Mouse (Mus musculus) left cerebral cortex, postnatal 10 days (tissue): ENCODE measurements around the gene Clstn1. TPM values are rescaled to one million over a fixed set of nuclear protein-coding genes. Genes with fewer than 3 reads are reported as not detected.

Experiments
- DNase-seq, 2 experiments: peaks; one replicate each; pipeline ENCODE4 v3.0.0; 2021 to 2022; ENCODE audit warnings: low spot score in 2 of 2, mixed read lengths in 1 of 2; ENCODE audit errors: extremely low spot score in 1 of 2
- intact Hi-C: fragments of 180-260 bp; cut with DNase I; formaldehyde crosslinking; loops from one replicate; pipeline ENCODE4 v1.15.1; 2025
- total RNA-seq, 2 experiments: library from RNA; stranded (reverse); gene quantifications; 2 replicates each; pipeline ENCODE4 v1.2.3; 2021

Gene Clstn1
- 100 to 1,000 TPM; 909 to 940 TPM for total RNA-seq

DNA sequence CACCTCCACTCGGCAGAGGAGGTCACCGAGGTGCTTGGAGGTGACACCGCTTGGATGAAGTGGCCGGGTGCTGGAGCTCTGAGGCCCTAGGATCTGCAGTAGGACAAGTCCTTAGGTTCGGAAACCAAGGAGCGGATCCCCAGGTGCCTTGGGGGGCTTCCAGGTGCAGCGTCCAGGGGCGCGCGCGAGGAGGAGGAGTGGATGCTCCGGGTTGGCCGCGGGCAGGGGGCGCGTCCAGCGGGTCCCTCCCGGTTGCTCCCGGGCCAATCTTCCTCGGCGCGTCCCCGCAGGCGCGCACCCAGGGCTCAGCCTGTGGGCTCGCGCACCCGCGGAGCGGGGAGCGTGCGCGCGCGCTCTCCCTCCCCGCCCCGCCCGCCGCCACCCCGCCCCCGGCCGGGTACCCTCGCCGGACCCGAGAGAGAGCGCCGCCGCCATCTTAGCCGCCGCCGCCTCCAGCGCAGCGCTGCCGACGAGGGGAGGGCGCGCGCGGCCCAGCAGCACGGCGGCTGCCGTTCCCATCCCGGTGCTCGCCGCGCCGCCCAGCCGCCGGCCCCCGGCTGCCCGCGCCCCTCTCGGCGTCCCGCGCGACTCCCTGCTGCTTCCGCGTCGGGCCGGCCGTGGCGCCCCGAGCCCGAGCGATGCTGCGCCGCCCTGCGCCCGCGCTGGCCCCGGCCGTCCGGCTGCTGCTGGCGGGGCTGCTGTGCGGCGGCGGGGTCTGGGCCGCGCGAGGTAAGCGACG lies at the start of gene Clstn1:
Gene Clstn1 (plus strand): TSS at position 425 of the 739 bp plus-strand sequence.
- DNase-seq: peak; percentile 42 to 87
- intact Hi-C loops: no loop called here

DNA sequence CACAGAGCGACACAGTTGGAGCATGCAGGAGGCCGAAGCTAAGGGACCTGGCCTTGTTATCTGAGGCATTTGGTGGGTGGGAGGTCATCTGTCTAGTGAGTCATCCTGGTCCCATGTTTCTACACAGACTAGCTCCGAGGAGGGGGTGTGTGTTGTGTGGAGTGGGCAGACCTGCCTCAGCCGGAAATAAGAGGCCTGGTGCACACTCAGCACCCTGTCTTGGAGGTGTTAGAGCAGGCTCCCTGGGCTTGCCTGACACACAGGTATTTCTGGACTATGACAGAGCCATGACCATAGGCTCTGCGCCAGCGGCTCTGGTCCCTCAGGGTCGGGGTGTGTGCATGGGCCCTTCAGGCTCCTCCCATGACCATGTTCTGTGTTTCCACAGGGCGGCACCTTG lies 46.8 kb upstream of the Clstn1 start:
- intact Hi-C loops: no loop called here
- DNase-seq: no peak

DNA sequence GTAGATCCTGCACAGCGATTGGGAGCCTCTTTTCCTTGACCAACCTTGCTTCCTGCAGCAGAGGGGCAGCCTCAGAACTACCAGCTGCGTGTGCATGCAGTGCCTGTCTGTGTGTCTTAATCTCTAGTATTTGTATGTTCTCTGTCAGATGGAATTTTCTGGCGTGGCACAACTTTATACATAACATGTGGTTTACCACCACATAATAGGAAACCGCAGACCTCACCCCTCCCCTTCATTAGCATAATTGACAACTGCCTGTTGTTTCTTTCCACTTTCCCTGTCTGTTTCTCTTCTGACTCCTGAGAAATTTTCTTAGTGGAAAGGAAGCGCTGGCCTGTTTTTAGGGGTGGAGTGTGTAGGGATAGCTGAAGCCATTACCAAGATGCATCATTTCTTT lies 44.3 kb upstream of the Clstn1 start:
- DNase-seq: no peak
- intact Hi-C loops: loop anchor here (5.0 to 10.0 kb wide), 3 partner anchors 55 to 397 kb away; partner anchors contain the start of genes Lzic, Nmnat1 and Pik3cd

DNA sequence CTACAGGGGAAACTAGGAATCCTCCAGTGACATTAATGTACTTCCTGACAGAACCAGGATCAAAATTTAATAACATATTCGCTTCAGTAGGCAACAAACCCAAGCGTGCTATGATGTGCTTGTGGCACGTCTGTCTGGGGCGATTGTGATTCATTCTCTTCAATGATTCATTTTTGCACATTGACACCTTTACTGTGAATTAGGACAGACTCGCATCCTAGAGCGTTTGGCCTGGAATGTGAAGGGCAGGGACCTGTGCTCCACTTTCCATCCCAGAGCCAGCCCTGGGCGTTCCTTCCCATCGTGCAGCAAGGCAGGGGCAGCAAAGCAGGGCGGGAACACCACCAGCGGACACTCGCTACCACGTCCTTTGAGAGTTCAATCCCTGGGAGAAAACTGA lies 43.8 kb upstream of the Clstn1 start:
- DNase-seq: no peak

DNA sequence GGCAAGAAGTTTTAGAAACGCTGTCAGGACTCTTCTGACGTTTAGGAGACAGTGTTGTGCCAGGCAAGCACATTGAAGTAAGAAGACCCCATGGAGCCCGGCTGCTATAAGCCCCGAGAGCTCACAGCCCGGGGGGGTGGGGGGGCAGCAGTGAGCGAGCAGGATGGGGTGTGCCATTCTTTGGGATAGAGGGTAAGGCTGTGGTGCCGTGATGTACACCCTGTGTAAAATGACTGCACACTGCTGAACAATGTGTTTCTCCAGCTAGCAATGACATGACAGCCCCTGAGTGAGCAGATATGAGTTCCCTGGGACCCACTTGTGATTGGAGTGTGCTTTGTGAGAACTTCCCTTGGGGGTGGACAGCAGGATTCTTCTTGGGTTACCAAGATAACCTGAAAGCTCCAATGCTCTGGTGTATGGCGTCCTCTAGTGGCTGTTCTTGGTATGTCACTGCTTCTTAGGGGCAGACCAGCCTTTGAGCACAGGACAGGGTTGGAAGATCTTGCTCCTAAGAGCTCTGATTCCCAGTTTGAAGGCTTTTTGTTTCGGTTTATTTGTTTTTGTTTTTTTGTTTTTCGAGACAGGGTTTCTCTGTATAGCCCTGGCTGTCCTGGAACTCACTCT lies 43.2 kb upstream of the Clstn1 start:
- peak; percentile 71 to 84 for DNase-seq
- intact Hi-C loops: loop anchor here (5.0 to 10.0 kb wide), 3 partner anchors 56 to 398 kb away; partner anchors contain the start of genes Lzic, Nmnat1 and Pik3cd

More for the DNA sequence above, 43.8 kb upstream of the Clstn1 start:
- intact Hi-C loops: loop anchor here (5.0 to 10.0 kb wide), 3 partner anchors 55 to 398 kb away; partner anchors contain the start of genes Lzic, Nmnat1 and Pik3cd

DNA sequence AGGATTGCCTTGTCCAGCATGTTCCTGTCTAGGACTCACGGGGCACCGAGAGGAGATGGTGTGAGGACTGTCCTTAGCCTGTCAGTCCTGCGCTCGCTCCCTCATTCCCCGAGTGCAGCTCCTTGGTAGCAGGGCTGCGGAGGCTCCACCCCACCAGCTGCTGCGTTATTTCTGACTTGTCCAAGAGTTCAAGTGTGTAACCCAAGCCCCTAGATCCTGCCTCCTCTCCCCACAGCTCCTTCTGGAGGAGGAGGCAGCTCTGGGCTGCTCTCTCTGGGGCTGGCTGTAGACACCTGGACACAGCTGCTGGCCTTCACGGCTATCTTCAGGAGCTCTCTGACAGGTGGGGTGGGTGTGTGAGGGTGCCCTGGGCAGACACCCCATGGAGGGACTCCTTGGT lies 41.4 kb upstream of the Clstn1 start:
- DNase-seq: no peak
- intact Hi-C loops: loop anchor here (5.0 to 10.0 kb wide), 4 partner anchors 58 to 400 kb away; partner anchors contain the start of genes Lzic, Nmnat1 and Pik3cd

DNA sequence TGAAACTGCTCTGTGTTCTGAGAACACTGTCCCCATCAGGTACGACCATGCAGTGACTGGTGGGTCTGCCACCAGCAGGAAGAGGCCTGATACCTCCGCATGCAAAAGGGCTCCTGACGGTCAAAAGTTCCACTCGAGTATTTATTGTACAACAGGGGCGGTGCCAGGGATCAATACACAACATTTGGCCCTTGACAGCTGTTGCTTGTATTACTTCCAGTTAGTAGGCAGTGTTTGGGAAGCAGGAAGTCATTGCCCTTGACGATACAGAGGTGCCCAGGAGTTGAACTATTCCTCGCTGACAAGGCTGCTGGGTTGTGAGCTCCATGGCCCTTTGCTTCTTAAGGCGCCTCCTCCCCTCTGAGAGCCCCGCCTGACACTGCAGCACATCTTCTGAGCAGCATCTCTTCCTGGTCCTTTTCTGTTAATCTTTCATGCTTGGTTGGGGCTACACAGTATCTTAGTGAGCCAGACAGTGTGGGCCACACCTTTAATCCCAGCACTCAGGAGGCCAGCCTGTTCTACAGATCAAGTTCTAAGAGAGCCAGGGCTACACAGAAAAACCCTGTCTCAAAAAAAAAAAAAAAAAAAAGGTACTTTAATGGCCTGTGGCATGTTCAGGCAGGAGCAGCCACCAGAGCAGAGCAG lies 39.3 kb upstream of the Clstn1 start:
- intact Hi-C loops: loop anchor here (5.0 to 10.0 kb wide), 3 partner anchors 60 to 402 kb away; partner anchors contain the start of gene Pik3cd
- no peak for DNase-seq

DNA sequence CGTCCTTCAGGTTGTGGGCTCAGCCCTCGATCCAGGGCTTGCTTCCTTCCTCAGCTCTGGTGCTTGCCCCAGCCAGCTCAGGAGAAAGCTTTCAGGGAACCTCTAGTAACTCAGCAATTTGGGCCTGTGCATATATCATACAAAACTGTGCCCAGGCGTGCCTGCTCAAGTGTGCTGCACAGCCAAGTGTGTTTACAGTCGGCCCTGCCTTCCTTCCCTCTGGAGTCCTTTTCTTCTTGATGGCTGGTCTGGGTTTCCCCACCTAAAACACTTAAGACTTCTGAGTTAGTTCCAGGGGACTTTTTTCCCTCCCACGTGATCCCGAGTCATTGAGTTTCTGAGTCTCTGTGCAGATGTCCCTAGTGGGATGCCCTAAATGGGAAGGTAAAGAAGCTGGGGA lies 38.7 kb upstream of the Clstn1 start:
- intact Hi-C loops: loop anchor here (5.0 to 10.0 kb wide), 3 partner anchors 60 to 403 kb away; partner anchors contain the start of gene Pik3cd
- DNase-seq: no peak

DNA sequence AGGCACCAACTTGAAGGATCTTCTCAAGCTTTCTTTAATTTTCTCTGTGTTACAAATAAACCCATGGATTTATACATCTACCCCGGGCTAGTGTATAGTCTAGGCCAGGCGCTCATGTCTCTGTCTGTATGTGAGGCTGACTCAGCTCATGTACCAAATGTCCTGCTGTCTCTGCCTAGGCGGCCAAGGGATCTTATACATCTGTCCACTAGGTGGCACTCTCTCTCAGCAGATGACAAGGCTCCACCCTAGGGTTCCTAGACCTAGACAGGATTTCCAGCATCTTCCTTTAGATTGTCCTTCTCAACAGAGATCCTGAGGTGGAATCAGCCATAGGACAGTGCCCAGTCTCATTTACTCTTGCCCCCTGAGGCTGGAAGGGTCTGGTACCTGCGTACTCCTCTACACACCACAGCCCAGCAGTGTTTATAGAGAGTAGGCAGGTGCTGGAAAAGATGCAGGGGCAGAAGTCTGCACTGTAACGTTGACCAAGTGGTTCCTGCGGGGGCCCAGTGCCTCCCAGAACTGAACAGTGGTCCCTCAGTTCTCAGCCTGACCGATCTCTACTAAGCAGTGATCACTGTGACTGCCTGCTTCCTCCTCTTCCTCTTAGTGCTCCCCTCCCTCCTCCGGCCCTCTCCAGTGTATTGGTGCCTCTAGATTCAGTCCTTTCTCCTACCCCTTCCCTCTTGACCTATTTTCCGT lies 36.9 kb upstream of the Clstn1 start:
- intact Hi-C loops: loop anchor here (5.0 to 10.0 kb wide), 3 partner anchors 58 to 405 kb away; partner anchors contain the start of gene Pik3cd
- peak; percentile 76 to 87 for DNase-seq

DNA sequence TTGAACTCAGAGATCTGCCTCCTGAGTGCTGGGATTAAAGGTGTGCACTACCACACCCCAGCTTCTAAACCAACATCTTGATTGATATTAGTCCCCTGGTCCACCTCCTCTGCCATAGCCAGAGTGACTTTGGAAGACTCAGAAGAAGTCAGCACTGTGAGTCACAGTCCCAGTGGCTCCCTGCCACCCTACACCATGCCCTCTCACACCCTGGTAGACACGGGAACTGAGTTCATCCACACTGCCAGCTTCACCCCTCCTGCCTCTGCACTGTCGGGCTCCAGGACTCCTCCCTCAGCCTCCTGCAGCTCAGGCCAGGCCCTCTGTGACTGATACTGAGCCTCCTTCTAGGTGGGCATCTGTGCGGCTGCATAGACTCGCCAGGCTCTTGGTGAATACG lies 35.4 kb upstream of the Clstn1 start:
- DNase-seq: no peak
- intact Hi-C loops: no loop called here

DNA sequence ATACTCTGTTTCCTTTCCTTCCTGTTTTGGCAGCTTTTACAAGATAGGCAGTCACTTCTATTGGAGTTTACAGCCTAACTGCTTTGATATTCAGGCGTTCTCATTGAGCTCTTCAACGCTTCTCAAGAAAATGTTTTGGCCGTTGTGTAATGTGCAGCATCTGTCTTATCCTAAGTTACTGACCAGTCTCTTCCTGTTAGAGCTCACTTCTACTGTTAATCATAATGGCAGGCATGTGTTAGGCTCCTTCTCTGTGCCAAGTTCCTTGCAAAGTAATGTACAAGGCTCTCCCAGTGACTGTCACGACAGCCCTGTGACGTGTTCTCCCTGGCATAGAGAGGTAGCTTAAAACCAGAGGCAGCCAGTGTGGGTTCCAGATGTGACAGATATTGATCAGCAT lies 34.6 kb upstream of the Clstn1 start:
- no peak for DNase-seq
- intact Hi-C loops: no loop called here

DNA sequence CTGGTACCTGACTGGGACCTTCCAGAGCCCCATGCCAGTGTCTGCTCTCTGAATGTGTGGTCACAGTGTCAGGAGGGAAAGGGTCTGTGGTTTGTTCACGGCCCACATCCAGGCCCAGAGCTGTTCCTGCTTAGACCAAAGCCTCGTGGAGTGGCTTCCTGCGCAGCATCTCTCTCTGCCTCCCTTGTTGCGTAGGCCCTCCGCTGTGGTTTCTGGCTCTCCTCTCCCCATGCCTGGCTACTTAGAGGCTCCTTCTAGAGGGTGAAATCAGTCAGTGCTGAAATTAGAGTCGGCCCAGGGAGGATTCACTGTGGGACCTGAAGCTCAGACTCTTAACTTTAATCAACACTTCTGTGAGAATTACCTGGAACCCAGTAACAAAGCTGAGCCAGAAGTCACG lies 32.4 kb upstream of the Clstn1 start:
- intact Hi-C loops: no loop called here

DNA sequence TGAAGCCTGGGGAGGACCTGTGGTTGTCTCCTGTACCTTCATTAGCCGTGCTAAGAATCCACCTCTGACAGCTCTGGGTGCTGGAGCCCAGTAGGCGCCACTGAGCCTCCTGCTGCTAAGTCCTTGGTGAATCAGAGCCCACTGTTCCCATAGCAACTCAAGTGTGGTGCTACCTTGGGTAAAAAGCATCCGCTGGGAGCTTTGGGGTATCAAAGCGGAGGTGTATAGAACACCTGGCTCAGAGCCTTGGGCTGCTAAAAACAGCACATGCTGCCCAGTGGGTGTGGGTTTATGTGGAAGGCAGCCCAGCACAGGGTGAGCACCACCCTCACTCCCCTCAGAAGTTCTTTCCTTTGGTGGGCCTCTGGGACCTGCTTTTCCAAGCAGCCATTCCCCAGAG lies 30.2 kb upstream of the Clstn1 start:
- peak in 1 of 2 experiments; percentile 61 for DNase-seq
- intact Hi-C loops: no loop called here

More for the DNA sequence above, 32.4 kb upstream of the Clstn1 start:
- DNase-seq: no peak

DNA sequence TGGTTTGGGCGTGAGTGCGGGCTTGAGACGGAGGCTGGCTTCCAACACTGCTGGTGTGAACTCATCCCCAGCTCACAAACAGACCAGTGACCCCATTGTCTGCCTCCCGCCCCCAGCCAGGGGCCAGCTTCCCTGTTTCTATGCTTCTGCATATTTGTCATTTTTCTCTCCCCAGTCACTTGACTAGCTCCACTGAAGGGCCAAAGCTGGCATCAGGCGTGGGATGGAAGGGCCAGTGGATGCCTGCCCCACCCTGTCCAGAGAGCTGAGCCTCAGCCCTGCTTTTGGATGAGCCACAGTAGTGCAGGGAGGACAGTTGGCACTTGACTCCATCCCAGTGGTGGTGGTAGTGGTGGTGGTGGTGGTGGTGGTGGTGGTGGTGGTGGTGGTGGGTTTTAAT lies 28.4 kb upstream of the Clstn1 start:
- intact Hi-C loops: no loop called here
- DNase-seq: no peak

DNA sequence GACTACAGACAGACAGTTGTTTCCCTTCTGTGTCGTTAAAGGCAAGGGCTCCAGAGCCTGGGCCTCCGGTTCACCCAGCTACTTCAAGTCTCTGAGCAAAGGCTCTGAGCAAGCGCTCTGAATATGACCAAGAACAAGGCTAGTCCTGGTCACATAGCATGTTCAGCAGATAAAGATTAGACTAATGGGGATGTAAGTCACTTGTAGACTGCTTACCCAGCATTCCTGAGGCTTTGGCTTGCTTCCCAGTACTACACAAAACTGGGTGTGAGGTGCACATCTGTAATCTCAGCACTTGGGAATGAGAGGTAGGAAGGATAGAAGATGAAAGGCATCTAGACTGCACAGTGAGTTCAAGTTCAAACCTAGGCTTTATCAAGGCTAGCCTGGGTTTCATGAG lies 27.9 kb upstream of the Clstn1 start:
- no peak for DNase-seq
- intact Hi-C loops: no loop called here

DNA sequence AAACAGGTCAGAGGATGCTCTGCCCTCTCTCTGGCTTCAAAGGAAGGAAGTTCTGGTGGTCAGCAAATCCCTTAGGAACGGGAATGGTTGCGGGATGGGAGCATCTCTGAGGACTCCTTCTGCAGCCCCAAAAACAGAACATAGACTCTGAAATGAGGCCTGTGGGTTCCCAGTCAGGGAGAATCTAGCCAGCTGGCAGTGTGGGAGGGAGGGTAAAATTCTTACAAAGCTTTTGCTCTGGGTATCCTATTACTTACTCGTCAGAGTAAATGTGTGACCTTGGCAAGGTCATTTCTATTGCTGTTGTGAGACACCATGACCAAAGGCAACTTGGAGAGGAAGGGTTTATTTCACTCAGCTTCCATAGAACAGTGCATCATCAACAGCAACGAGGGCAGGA lies 24.9 kb upstream of the Clstn1 start:
- DNase-seq: no peak
- intact Hi-C loops: no loop called here

DNA sequence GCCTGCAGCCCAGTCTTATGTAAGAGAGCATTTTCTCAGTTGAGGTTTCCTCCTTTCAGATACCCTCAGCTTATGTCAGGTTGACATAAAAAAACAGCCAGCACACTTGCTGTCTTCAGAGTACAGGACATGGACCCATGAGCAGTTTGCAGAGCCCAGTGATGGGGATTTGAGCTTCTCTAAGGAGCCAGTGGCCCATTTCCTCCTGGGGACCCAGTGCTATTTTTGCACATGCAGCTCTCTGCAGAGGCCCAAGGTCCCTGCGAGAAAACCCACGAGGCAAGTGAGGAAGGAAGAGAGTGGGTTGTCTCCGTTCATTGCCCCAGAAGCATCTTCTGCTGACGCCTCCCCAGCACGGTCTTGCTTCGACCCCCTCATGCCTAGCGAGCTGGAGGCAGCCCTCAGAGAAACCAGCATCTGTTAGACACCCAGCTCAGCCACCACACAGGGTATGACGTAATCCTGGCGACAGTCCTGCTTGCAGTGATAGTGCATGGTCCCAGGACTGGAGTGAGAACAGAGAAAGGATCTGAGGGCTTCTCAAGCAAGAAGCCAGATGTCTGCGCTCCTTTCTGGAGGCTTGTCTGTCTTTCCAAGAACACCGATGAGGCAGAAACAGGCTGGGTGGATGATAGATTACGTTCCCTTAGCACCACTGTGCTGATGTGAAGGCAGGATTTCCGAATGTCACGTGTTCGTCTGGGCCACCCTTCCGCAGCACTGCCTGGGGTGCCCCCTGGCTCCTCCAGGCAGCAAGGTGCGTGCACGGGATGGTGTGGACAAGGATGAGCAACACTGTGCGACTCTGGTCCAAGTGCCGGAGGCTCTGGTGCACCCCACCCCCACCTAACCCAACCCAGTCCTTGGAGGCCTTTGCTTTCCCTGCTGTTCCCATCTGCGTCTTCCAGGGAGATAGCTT lies 24.0 kb upstream of the Clstn1 start:
- DNase-seq: peak; percentile 73 to 80
- intact Hi-C loops: no loop called here

DNA sequence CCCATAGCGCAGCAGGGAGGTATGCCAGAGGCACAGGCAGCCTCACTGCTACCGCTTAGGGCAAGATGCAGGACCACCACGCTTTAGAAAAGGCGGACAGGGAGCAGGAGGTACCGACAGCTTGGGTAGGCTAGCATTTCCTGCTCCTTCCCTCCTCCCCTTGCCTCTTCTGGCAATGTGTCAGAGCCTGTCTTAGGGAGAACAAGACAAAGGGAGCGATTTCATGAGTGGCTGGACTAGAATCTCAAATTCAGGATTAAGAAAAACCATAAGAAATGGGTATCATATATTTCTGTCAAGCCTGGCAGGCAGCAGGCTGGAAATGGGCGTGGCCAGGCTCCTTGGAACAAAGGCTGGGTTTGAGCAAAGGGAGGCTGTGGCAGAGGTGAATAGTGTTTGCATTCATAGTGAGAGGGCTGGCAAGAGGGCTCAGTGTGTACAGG lies 23.3 kb upstream of the Clstn1 start:
- DNase-seq: peak in 1 of 2 experiments; percentile 72
- intact Hi-C loops: no loop called here
